Mouse (Mus musculus) thymus, postnatal 10 days (tissue): Measurements from ENCODE around the gene Pgd.

ENCODE experiments used
- DNase-seq, 2 experiments: peaks; one replicate each; pipeline ENCODE4 v3.0.0; 2021; ENCODE audit warnings: low spot score in 2 of 2

Gene Pgd

GRCm38 (mm10) chr4:149168016-149168415 lies 1.4 kb upstream of the Pgd start:
- DNase-seq, result no peak

DNA sequence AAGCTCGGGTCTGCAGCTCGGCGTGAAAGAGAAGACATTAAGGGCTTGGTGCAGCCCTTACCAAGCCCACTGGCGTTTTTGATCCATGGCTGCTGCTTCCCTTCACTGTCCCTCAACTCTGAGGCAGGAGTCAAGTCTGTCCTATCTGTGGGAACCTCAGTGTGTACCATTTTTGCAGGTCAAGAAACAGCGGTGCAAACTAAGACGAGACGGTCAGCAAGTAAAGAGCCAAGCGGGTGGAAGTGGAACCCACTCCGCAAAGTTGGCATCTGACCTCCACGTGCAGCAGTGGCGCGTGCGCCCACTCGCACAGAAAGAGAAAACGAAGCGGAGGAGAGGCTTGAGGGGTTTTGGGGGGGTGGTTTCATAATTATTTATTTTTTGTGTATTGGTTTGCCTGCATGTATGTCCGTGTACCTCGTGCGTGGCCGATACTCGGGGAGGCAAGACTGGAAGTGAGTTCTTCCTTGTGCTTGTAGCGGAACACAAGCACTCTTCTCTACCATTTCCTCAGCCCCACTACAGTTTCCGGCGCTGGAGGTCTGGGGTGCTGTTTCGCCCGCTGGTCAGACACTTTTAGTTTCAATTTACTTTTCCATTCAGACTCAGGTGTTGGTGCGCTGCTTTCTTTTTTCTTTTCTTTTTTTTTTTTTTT lies 513 bp upstream of the Pgd start:
- DNase-seq, result peak; percentile 33 to 45

GRCm38 (mm10) chr4:149164150-149164549 lies 2.4 kb downstream of the Pgd start:
- no peak for DNase-seq

DNA sequence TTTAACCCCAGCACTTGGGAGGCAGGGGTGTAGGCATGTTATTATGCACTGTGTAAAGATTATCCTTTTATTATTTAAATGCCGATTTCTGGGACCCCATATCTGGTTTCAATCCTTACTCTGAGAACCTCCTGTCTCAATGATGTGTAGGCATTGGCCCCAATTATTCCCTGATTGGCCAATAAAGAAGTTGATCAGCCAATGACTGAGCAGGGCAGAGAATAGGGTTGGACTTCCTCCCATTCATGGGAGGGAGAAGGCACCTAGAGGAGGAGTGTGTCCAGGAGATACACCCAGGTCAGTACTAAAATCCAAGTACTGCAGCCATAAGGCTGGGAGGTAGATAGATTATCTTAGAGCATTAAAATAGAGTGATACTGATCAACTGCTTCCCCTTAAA lies 3.4 kb downstream of the Pgd start:
- no peak for DNase-seq

DNA sequence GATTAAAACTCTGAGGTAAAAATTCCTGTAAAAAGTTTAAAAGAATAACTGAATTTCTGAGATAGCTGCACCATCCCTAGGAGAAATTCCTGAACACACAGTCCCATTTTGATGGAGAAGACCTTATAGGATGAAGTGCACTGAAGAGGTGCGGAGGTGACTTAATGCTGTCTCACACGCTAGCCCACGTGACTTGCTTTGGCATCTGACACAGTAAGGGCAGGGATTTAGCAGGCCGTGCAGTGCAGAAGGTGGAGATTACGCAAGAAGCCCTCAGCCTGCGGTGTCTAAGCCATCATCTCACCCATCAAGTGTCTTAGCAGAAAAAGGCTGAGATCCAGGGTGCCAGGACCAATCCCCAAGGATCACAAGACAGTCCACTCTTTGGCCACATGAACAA lies 5.4 kb downstream of the Pgd start:
- no peak for DNase-seq

DNA sequence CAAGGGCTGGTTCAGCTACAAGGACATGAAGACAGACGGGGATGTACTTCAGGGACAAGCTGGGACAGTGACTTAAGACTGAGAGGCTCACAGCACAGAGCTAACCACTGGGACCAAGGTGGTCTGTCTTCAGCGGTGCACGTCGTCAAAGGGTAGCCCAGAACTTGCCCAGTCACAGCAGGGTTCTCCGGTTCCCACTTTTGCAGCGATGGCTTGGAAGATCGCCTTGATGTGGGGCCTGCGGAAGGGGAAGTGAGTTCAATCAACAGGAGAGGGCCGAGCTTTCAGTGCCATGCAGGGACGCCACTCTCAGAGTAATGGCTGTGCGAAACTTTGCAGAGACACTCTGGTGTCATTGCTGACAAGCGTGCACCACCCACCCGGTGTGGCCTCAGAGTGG lies 6.7 kb downstream of the Pgd start:
- DNase-seq, result no peak

DNA sequence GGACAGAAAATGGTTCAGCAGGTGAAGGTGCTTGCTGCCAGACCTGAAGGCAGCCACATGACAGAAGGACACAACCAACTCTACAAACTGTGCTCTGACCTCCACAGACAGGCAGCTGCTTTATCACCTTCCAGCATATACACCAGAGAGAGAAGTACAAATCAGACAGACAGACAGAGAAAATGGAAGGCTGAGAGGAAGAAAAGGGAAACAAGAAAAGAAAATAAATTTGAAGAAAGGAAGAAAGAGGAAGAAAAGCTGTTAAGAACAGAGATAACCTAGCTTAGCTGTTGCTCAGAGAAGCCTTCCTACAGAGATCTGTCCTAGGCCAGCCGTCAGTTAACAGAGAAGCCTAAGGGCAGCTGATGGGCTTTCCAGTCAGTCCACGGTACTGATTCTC lies 7.4 kb downstream of the Pgd start:
- DNase-seq, result no peak

DNA sequence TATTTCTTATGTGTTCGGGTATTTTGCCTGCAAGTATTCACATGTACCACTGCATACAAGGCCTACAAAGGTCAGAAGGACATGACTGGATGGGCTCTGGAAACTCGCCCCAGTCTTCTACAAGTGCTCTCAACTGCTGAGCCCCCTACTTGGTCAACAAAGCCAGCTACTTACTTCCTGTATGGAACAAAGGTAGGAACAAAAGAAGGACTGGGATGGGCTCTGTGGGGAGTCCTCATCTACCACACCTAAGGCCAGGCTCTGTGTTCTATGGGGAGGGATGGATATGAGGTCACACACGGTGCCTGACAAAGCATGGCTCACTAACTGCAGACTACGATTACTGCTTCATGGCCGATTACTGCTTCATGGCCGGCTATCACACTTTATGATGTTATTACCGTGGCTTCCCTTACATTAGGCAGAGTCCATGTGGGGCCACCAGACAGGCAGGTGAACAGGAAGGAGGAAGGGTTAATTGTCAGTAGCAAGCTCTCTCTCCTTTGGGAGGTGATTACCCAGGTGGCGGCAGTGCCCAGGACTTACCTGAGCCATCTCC lies 9.1 kb downstream of the Pgd start:
- DNase-seq, result no peak

- no peak for DNase-seq
Measured at GRCm38 (mm10) chr4:149155711-149156110, 10.9 kb downstream of the Pgd start.

- DNase-seq, result no peak
Measured at GRCm38 (mm10) chr4:149154859-149155258, 11.7 kb downstream of the Pgd start.

GRCm38 (mm10) chr4:149150721-149151120 lies 15.8 kb downstream of the Pgd start:
- no peak for DNase-seq

DNA sequence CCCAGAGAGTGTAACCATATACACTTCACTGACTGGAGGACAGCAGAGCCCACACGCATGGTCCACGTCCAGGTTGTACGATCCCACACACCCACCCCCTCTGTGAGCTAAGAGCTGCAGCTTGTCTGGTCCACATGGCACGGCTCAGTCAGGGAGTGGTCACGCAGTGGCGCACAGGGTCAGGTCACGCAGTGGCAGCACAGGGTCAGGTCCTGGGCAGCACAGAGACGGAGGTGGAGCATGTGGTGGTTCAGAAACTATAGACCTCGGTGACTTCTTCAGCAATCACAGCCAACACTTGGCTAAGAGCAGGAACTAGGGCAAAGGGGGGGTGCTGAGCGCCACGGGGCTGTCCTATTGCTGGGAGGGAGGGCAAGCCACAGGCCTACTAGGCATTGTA lies 16.3 kb downstream of the Pgd start:
- no peak for DNase-seq

GRCm38 (mm10) chr4:149149611-149150010 lies 17.0 kb downstream of the Pgd start:
- no peak for DNase-seq

- DNase-seq, result no peak
Measured at GRCm38 (mm10) chr4:149149196-149149595, 17.4 kb downstream of the Pgd start.

DNA sequence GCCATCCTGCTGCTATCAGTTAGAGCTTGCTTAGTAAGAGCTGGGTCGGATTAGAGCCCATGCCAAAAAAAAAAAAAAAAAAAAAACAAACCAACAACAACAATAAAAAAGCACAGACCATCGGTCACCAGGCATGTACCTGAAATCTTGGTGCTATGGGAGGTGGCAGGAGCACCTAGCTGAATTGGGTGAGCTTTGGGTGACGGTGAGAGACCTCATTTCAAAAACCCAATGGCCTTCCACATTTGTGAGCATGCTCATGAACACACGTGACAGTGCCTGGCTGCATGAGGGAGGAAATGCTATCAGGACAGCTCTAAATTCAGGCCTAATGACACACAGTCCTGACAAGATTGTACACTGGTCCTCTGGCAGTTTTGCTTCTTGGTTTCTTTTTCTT lies 18.5 kb downstream of the Pgd start:
- no peak for DNase-seq

- DNase-seq, result no peak
Measured at GRCm38 (mm10) chr4:149147528-149147927, 19.0 kb downstream of the Pgd start.

DNA sequence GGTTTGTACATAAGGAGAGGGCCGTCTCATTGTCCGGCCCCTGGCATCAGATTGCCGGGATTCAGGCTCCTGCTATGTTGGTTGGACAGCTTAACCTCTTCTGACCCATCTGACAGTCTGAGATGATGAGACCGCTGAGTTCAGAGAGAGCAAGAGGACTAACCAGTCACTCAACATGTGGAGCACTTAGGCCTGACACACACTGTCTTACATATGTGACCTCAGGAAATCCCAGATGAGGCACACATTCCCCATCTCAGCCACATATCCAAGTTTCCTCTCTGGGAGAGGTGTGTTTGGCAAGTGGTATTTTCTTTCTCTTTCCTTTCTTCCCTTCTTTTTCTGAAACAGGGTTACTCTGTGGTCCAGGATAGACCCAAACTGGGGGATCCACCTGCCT lies 21.4 kb downstream of the Pgd start:
- no peak for DNase-seq

DNA sequence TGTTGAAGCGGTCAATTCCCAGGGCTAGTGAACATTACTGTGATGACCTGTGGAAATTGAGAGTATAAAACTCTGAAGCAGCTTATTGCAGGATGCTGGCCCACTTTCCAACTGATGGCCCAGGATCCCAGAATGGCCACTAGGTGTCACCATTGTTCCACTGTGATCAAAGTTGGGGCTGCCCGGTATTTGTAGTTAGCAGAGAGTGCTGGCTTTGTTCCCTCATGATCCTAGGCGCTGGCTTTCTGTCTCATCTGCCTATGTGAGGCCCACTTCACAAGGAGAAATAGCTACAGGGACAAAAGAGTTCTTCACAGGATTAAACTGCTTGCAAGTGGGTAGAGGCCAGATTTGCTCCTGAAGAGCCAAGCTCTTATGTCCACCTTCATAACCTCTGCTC lies 22.1 kb downstream of the Pgd start:
- peak; percentile 54 to 81 for DNase-seq

- no peak for DNase-seq
Measured at GRCm38 (mm10) chr4:149143594-149143993, 23.0 kb downstream of the Pgd start.

GRCm38 (mm10) chr4:149138515-149138914 lies 28.1 kb downstream of the Pgd start:
- DNase-seq, result no peak

DNA sequence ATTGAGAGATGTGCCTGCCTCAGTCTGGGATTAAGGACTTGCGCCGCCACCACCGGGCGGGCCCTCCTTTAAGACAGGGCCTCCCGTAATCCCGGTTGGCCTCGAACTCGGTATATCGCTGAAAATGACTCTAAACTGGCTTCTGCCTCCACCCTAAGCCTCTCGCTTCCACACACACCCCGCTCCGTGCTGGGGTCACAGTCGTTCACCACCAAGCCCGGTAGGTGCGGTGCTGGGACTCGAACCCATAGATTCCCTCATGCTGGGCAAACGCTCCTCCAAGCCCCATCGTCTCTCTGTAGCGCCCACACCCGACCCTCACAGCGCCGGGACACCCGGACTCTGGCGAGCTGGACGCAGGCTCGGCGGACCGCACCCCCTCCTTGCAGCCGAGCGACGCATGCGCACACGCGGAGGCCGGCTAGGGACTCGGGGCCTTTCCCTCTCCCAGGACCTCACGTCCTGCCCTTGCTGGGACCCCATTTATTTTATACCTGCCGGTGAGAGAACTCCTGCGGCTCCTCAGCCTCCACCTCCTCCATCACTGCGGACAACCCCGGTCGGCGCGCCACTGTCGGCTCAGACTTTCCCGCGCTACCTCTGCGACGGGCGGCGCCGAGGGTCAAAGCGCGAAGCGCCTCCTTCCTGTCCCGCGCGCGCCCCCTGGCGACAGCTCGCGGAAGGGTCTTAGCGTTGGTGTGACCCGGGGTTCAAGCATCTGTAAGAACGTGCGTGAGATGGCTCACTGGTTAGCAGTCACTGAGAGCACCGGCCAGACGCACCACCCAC lies 29.4 kb downstream of the Pgd start, which contains the start of gene Cenps:
TSS of gene Cenps (minus strand) at position 648 of the 789 bp plus-strand sequence.
- DNase-seq, result peak; percentile 79 to 94

- no peak for DNase-seq
Measured at GRCm38 (mm10) chr4:149136116-149136850, 30.3 kb downstream of the Pgd start.
